Mouse (Mus musculus) cerebellum, adult 2 months (tissue): Measurements from ENCODE around the gene Mrpl49.

ENCODE experiments used
- CTCF ChIP-seq: fragments of 200-500 bp; IDR thresholded peaks from 2 replicates; pipeline ENCODE4 v1.5.1; 2011; ENCODE audit warnings: low read depth, mild to moderate bottlenecking, control low read depth, low read length, moderate library complexity, borderline replicate concordance; ENCODE audit not compliant: insufficient read depth
- POLR2A ChIP-seq: fragments of 200-500 bp; IDR thresholded peaks from 2 replicates; pipeline ENCODE4 v1.6.1; 2011; ENCODE audit warnings: low read length, control low read depth, borderline replicate concordance; ENCODE audit not compliant: insufficient read depth

DNA sequence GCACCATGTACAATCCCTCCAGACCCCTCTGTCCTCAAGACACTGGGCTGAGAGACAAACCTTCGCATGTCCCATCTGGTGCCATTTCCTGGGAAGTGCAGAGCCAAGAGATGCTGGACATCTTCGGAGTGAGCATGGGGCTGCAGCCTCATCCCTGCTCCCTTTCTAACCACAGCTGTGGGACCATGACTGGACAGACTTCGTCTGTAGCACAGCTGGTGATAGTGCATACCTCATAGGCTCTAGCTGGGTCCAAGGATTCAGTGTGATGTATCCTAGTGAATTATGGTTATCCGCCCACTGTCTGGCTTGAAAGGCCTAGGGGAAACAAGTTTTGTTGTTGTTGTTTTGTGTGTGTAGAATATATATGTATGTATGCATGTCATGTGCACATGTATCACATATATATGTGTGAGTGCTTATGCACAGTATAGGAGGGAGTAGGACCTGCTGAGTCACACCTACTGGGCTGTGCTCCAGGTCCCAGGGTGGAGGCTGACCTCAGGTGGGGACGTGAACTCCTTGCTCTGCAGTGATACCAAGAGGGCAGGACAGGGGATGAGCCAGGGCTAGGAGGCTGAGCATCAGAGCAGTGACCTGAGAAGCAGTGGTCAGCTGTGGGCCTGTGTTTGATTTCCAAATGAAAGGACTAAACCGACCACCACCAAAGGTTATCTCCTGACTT is 44.7 kb upstream of the Mrpl49 start:
- no peak for TF ChIP-seq POLR2A
- no peak for TF ChIP-seq CTCF
